Mouse (Mus musculus) embryo, embryonic 11 days (tissue): ENCODE results near the gene Zfp346.
A peak's percentile ranks its signal among the peaks of the same experiment; 100 is the strongest.

Experiments
- DNase-seq: peaks from one replicate; pipeline ENCODE4 v3.0.0-alpha.2; 2015

Gene Zfp346

GRCm38 (mm10) chr13:55153951-55154350, 48.8 kb downstream of the Zfp346 start:
- DNase-seq, result no peak

- DNase-seq, result no peak
Observed at GRCm38 (mm10) chr13:55162365-55162764, 57.3 kb downstream of the Zfp346 start.

GRCm38 (mm10) chr13:55163553-55163952, 58.4 kb downstream of the Zfp346 start:
- no peak for DNase-seq

- DNase-seq, result no peak
Observed at GRCm38 (mm10) chr13:55165831-55166339, 60.8 kb downstream of the Zfp346 start.

- DNase-seq, result no peak
Observed at GRCm38 (mm10) chr13:55166806-55167725, 62.0 kb downstream of the Zfp346 start.

GRCm38 (mm10) chr13:55167798-55168197, 62.7 kb downstream of the Zfp346 start:
- DNase-seq, result no peak

GRCm38 (mm10) chr13:55168255-55168654, 63.1 kb downstream of the Zfp346 start:
- DNase-seq, result no peak

- DNase-seq, result peak; percentile 52
Observed at GRCm38 (mm10) chr13:55168958-55169369, 63.9 kb downstream of the Zfp346 start.

GRCm38 (mm10) chr13:55171517-55172335, 66.6 kb downstream of the Zfp346 start:
- peak; percentile 64 for DNase-seq

- no peak for DNase-seq
Observed at GRCm38 (mm10) chr13:55172336-55172770, 67.2 kb downstream of the Zfp346 start.

- DNase-seq, result no peak
Observed at GRCm38 (mm10) chr13:55174347-55174746, 69.2 kb downstream of the Zfp346 start.

- DNase-seq, result no peak
Observed at GRCm38 (mm10) chr13:55176265-55176664, 71.2 kb downstream of the Zfp346 start.

- DNase-seq, result no peak
Observed at GRCm38 (mm10) chr13:55177903-55178496, 72.9 kb downstream of the Zfp346 start.

GRCm38 (mm10) chr13:55178556-55178955, 73.4 kb downstream of the Zfp346 start:
- peak; percentile 69 for DNase-seq

- DNase-seq, result no peak
Observed at GRCm38 (mm10) chr13:55179591-55179990, 74.5 kb downstream of the Zfp346 start.

- DNase-seq, result no peak
Observed at GRCm38 (mm10) chr13:55181786-55182172, 76.7 kb downstream of the Zfp346 start.

- DNase-seq, result peak; percentile 84
Observed at GRCm38 (mm10) chr13:55182173-55182894, 77.2 kb downstream of the Zfp346 start.

- no peak for DNase-seq
Observed at GRCm38 (mm10) chr13:55183382-55183781, 78.3 kb downstream of the Zfp346 start.
